Mouse (Mus musculus): Measurements from ENCODE around the gene Megf6. TPM values are rescaled to one million over a fixed set of nuclear protein-coding genes. Genes with fewer than 3 reads are reported as not detected.
A peak's percentile ranks its signal among the peaks of the same experiment; 100 is the strongest.

The Megf6 gene
- polyA plus RNA-seq, 1 experiment from 2014 or later, result 12.7 TPM

- WGBS, result under 1% methylated on average over 15 of the region's 15 CpGs
- peaks cover 10% of the 10 kb centered on the region; the same call in 1 of the 2 replicates for H3K4me1 ChIP-seq (ENCODE audit: control insufficient read depth, insufficient read depth, low read length)
- H3K36me3 ChIP-seq (ENCODE audit: control insufficient read depth, insufficient read depth, low read length), result no peaks in the 10 kb centered on the region
- no peak overlapping the region for H3K27ac ChIP-seq (ENCODE audit: low read depth, low read length)
- H3K27me3 ChIP-seq (ENCODE audit: control insufficient read depth, insufficient read depth, low read length), result peaks cover 34% of the 10 kb centered on the region
- ATAC-seq (ENCODE audit: low FRiP score, low TSS enrichment), result peak; percentile 29; the same call in 1 of the 2 replicates
- H3K9ac ChIP-seq (ENCODE audit: low read depth, low read length), result no peak overlapping the region
- peak overlapping the region; percentile 57 for H3K4me3 ChIP-seq (ENCODE audit: low read length)
- peak overlapping the region; percentile 97 for H3K4me2 ChIP-seq (replicated peaks; ENCODE audit: low read depth, low read length)
- H3K9me3 ChIP-seq (ENCODE audit: control insufficient read depth, low read length), result no peaks in the 10 kb centered on the region
These were observed 509 bp upstream of the Megf6 start for GRCm38 (mm10) chr4:154170021-154170420.

- H3K4me3 ChIP-seq (ENCODE audit: low read length), result peak overlapping the region; percentile 57
- no peaks in the 10 kb centered on the region for H3K36me3 ChIP-seq (ENCODE audit: control insufficient read depth, insufficient read depth, low read length)
- WGBS, result under 1% methylated on average over 37 of the region's 37 CpGs
- no peak overlapping the region for H3K27ac ChIP-seq (ENCODE audit: low read depth, low read length)
- H3K27me3 ChIP-seq (ENCODE audit: control insufficient read depth, insufficient read depth, low read length), result peaks cover 34% of the 10 kb centered on the region
- H3K9me3 ChIP-seq (ENCODE audit: control insufficient read depth, low read length), result no peaks in the 10 kb centered on the region
- H3K4me2 ChIP-seq (replicated peaks; ENCODE audit: low read depth, low read length), result peak overlapping the region; percentile 97
- peaks cover 10% of the 10 kb centered on the region; the same call in 1 of the 2 replicates for H3K4me1 ChIP-seq (ENCODE audit: control insufficient read depth, insufficient read depth, low read length)
- H3K9ac ChIP-seq (ENCODE audit: low read depth, low read length), result peak overlapping the region; percentile 51
- ATAC-seq (ENCODE audit: low FRiP score, low TSS enrichment), result peak; percentile 23; the same call in 1 of the 2 replicates
These were observed 811 bp downstream of the Megf6 start for GRCm38 (mm10) chr4:154171151-154171930.

GRCm38 (mm10) chr4:154171931-154172604 is 1.5 kb downstream of the Megf6 start:
- WGBS, result 38% methylated on average over 13 of the region's 13 CpGs
- H3K9ac ChIP-seq (ENCODE audit: low read depth, low read length), result no peak overlapping the region

DNA sequence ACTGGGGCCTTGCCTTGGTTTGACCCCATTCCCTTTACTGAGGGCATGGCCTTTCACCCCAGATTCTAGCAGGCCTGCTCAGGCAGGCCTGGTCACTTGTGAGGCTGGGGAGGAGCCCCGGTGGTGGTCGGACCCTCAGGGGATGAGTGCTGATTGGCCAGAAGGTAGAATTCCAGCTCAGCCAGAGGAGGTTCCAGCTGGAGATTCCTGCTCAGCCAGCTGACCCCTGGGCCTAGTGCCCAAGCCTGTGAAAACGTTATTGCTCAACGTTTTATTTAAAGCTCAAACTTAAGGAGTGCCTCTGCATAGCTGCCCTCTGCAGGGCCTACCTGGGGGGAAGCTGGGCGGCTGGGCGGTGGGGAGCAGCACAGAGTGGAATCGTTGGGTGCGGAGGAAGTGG is 6.7 kb downstream of the Megf6 start:
- H3K9me3 ChIP-seq (ENCODE audit: control insufficient read depth, low read length), result no peaks in the 10 kb centered on the region
- H3K36me3 ChIP-seq (ENCODE audit: control insufficient read depth, insufficient read depth, low read length), result no peaks in the 10 kb centered on the region
- ATAC-seq (ENCODE audit: low FRiP score, low TSS enrichment), result no peak
- no peak overlapping the region for H3K4me2 ChIP-seq (replicated peaks; ENCODE audit: low read depth, low read length)
- no peaks in the 10 kb centered on the region for H3K4me1 ChIP-seq (ENCODE audit: control insufficient read depth, insufficient read depth, low read length)
- peaks cover 5% of the 10 kb centered on the region; the same call in 1 of the 2 replicates for H3K27me3 ChIP-seq (ENCODE audit: control insufficient read depth, insufficient read depth, low read length)
- 60% methylated on average over 8 of the region's 8 CpGs for WGBS
- H3K27ac ChIP-seq (ENCODE audit: low read depth, low read length), result no peak overlapping the region
- H3K4me3 ChIP-seq (ENCODE audit: low read length), result no peak overlapping the region
- no peak overlapping the region for H3K9ac ChIP-seq (ENCODE audit: low read depth, low read length)

More at GRCm38 (mm10) chr4:154171931-154172604, 1.5 kb downstream of the Megf6 start:
- Histone ChIP-seq H3K4me3 (ENCODE audit: low read length) (peak overlapping the region; percentile 57), H3K4me2 (replicated peaks; ENCODE audit: low read depth, low read length) (peak overlapping the region; percentile 97), H3K4me1 (ENCODE audit: control insufficient read depth, insufficient read depth, low read length) (peaks cover 10% of the 10 kb centered on the region; the same call in 1 of the 2 replicates), H3K27me3 (ENCODE audit: control insufficient read depth, insufficient read depth, low read length) (peaks cover 34% of the 10 kb centered on the region), H3K27ac (ENCODE audit: low read depth, low read length) (no peak overlapping the region), H3K9me3 (ENCODE audit: control insufficient read depth, low read length) (no peaks in the 10 kb centered on the region), H3K36me3 (ENCODE audit: control insufficient read depth, insufficient read depth, low read length) (no peaks in the 10 kb centered on the region)
- ATAC-seq (ENCODE audit: low FRiP score, low TSS enrichment), result no peak

- H3K36me3 ChIP-seq (ENCODE audit: control insufficient read depth, insufficient read depth, low read length), result no peaks in the 10 kb centered on the region
- no peaks in the 10 kb centered on the region for H3K4me1 ChIP-seq (ENCODE audit: control insufficient read depth, insufficient read depth, low read length)
- H3K9ac ChIP-seq (ENCODE audit: low read depth, low read length), result no peak overlapping the region
- H3K27me3 ChIP-seq (ENCODE audit: control insufficient read depth, insufficient read depth, low read length), result no peaks in the 10 kb centered on the region
- H3K4me3 ChIP-seq (ENCODE audit: low read length), result no peak overlapping the region
- H3K27ac ChIP-seq (ENCODE audit: low read depth, low read length), result no peak overlapping the region
- 49% methylated on average over 7 of the region's 7 CpGs for WGBS
- ATAC-seq (ENCODE audit: low FRiP score, low TSS enrichment), result no peak
- no peaks in the 10 kb centered on the region for H3K9me3 ChIP-seq (ENCODE audit: control insufficient read depth, low read length)
- no peak overlapping the region for H3K4me2 ChIP-seq (replicated peaks; ENCODE audit: low read depth, low read length)
These were observed 10.5 kb downstream of the Megf6 start for GRCm38 (mm10) chr4:154181001-154181400.

DNA sequence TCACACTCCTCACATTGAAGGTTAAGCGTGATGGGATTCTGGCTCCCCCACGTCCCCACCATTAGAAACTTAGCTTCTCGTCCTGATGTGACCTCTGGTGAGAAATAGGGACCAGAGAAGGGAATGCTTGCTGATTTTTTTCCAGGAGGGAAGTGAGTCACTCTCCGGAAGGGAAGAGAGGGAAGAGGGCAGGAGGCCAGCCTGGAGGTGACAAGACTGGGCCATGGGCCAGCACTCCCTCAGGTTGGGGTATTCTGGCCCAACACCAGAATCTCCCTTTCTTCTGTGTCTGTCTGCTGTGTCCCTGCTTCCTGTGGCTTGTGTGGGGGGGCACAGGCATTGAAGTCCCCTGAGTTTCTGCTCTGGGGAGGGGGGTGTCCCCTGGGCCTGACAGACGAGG is 13.0 kb downstream of the Megf6 start:
- H3K4me3 ChIP-seq (ENCODE audit: low read length), result no peak overlapping the region
- 57% methylated on average over 5 of the region's 5 CpGs for WGBS
- no peaks in the 10 kb centered on the region for H3K27me3 ChIP-seq (ENCODE audit: control insufficient read depth, insufficient read depth, low read length)
- no peak overlapping the region for H3K27ac ChIP-seq (ENCODE audit: low read depth, low read length)
- ATAC-seq (ENCODE audit: low FRiP score, low TSS enrichment), result no peak
- no peak overlapping the region for H3K4me2 ChIP-seq (replicated peaks; ENCODE audit: low read depth, low read length)
- H3K4me1 ChIP-seq (ENCODE audit: control insufficient read depth, insufficient read depth, low read length), result no peaks in the 10 kb centered on the region
- H3K36me3 ChIP-seq (ENCODE audit: control insufficient read depth, insufficient read depth, low read length), result no peaks in the 10 kb centered on the region
- no peaks in the 10 kb centered on the region for H3K9me3 ChIP-seq (ENCODE audit: control insufficient read depth, low read length)
- no peak overlapping the region for H3K9ac ChIP-seq (ENCODE audit: low read depth, low read length)

DNA sequence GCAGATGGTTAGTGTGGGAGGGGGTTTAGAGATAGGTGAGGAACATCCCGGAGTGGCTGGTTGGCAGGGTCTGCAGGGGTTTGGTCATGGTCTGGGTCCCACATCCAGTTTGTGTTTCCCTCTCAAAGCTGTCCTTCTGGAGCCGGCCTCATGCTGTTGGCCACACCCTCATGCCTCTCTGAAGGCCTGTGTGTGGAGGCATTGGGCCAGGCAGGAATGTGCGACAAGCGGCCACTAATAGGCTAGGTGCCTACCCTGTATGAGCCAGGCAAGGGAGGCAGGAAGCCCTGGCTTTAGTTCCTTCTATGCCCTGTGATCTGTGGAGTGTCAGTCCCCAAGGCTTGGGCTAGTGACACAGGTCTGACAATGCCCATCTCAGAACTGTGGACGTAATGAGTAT is 14.5 kb downstream of the Megf6 start:
- no peak overlapping the region for H3K9ac ChIP-seq (ENCODE audit: low read depth, low read length)
- no peaks in the 10 kb centered on the region for H3K4me1 ChIP-seq (ENCODE audit: control insufficient read depth, insufficient read depth, low read length)
- ATAC-seq (ENCODE audit: low FRiP score, low TSS enrichment), result no peak
- no peak overlapping the region for H3K27ac ChIP-seq (ENCODE audit: low read depth, low read length)
- no peaks in the 10 kb centered on the region for H3K36me3 ChIP-seq (ENCODE audit: control insufficient read depth, insufficient read depth, low read length)
- H3K4me2 ChIP-seq (replicated peaks; ENCODE audit: low read depth, low read length), result no peak overlapping the region
- no peaks in the 10 kb centered on the region for H3K27me3 ChIP-seq (ENCODE audit: control insufficient read depth, insufficient read depth, low read length)
- no peaks in the 10 kb centered on the region for H3K9me3 ChIP-seq (ENCODE audit: control insufficient read depth, low read length)
- 74% methylated on average over 5 of the region's 5 CpGs for WGBS
- H3K4me3 ChIP-seq (ENCODE audit: low read length), result no peak overlapping the region

GRCm38 (mm10) chr4:154186002-154186537 is 15.5 kb downstream of the Megf6 start:
- Histone ChIP-seq H3K36me3 (ENCODE audit: control insufficient read depth, insufficient read depth, low read length) (no peaks in the 10 kb centered on the region), H3K9me3 (ENCODE audit: control insufficient read depth, low read length) (no peaks in the 10 kb centered on the region), H3K27ac (ENCODE audit: low read depth, low read length) (no peak overlapping the region), H3K4me2 (replicated peaks; ENCODE audit: low read depth, low read length) (no peak overlapping the region), H3K4me1 (ENCODE audit: control insufficient read depth, insufficient read depth, low read length) (no peaks in the 10 kb centered on the region), H3K4me3 (ENCODE audit: low read length) (no peak overlapping the region), H3K9ac (ENCODE audit: low read depth, low read length) (no peak overlapping the region), H3K27me3 (ENCODE audit: control insufficient read depth, insufficient read depth, low read length) (no peaks in the 10 kb centered on the region)
- WGBS, result 47% methylated on average over 11 of the region's 11 CpGs
- no peak for ATAC-seq (ENCODE audit: low FRiP score, low TSS enrichment)

GRCm38 (mm10) chr4:154188948-154189347 is 18.4 kb downstream of the Megf6 start:
- no peak for ATAC-seq (ENCODE audit: low FRiP score, low TSS enrichment)
- H3K36me3 ChIP-seq (ENCODE audit: control insufficient read depth, insufficient read depth, low read length), result no peaks in the 10 kb centered on the region
- H3K9me3 ChIP-seq (ENCODE audit: control insufficient read depth, low read length), result no peaks in the 10 kb centered on the region
- H3K4me1 ChIP-seq (ENCODE audit: control insufficient read depth, insufficient read depth, low read length), result no peaks in the 10 kb centered on the region
- H3K27ac ChIP-seq (ENCODE audit: low read depth, low read length), result no peak overlapping the region
- no peak overlapping the region for H3K9ac ChIP-seq (ENCODE audit: low read depth, low read length)
- WGBS, result 51% methylated on average over 8 of the region's 8 CpGs
- H3K4me2 ChIP-seq (replicated peaks; ENCODE audit: low read depth, low read length), result no peak overlapping the region
- H3K27me3 ChIP-seq (ENCODE audit: control insufficient read depth, insufficient read depth, low read length), result no peaks in the 10 kb centered on the region
- no peak overlapping the region for H3K4me3 ChIP-seq (ENCODE audit: low read length)
